9 mouse cellular contexts compared by ENCODE assay signal in the genomic region with DNA sequence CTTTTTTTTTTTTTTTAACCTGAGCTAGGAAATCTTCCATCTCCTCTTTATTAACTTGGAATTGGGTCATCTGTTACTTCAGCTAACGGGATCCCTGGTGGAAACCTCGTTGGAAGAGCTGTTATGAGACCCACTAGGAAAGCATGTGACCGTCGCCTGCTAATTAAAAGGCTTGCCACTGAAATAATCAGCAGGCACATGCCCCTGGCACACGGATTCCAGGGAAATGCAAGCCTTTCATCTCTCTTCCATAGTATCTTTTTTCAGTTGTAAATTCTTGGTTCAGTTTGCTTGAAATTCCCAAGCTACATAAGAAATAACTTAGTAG. TPM values are rescaled to one million over a fixed set of nuclear protein-coding genes. Genes with fewer than 3 reads are reported as not detected.
DNase-seq lines count a peak whose midpoint lies in the region; ATAC-seq and TF ChIP-seq lines count a peak whose summit lies in the region.
"Had no signal": no experiment of that assay in that cellular context is flagged by ENCODE, and none has a peak within 500 bp of the region (broad histone marks: within the 10 kb centered on the region; RNA-seq: fewer than 3 reads in every experiment).

No protein-coding gene starts in this region.

- H3K27ac ChIP-seq in kidney, postnatal 0 days = peak overlapping the region; percentile 82
- peak overlapping the region; percentile 59 for H3K27ac ChIP-seq in forebrain, embryonic 13.5 days
- H3K27ac ChIP-seq in limb, embryonic 14.5 days (replicated peaks; ENCODE audit: low read depth, low read length) = peak overlapping the region; percentile 90
- peak overlapping the region; percentile 94 for H3K27ac ChIP-seq in stomach, embryonic 14.5 days (ENCODE audit: low read length)

- ATAC-seq in kidney, postnatal 0 days (replicated peaks; ENCODE audit: low FRiP score, low read depth) = no peak
- peak; percentile 38; the same call in 1 of the 2 replicates for ATAC-seq in forebrain, embryonic 13.5 days
- peak; percentile 9; the same call in 1 of the 2 replicates for ATAC-seq in limb, embryonic 14.5 days (ENCODE audit: low FRiP score, low read depth)
- ATAC-seq in stomach, embryonic 14.5 days (ENCODE audit: insufficient number of reproducible peaks, insufficient read depth, low FRiP score, low read depth) = no peak

- no peak for TF ChIP-seq CTCF in kidney, postnatal 0 days (IDR thresholded peaks at IDR 0.05; ENCODE audit: low read depth)

- 28% methylated on average over 5 of the region's 5 CpGs for WGBS in kidney, postnatal 0 days
- WGBS in forebrain, embryonic 13.5 days = 9% methylated on average over 5 of the region's 5 CpGs
- WGBS in limb, embryonic 14.5 days = 4% methylated on average over 5 of the region's 5 CpGs
- WGBS in stomach, embryonic 14.5 days = 36% methylated on average over 5 of the region's 5 CpGs

- DNase-seq in kidney, postnatal 0 days (ENCODE audit: low spot score) = no peak
- DNase-seq in kidney, postnatal 14 days = no peak
- DNase-seq in limb, embryonic 14.5 days (ENCODE audit: low spot score) = no peak
- no peak for DNase-seq in Muller cell, postnatal 12 days (ENCODE audit: inconsistent ontology term)
- DNase-seq in right cerebral cortex, postnatal 36 days (ENCODE audit: low spot score in 2 of 2) = no peak
- DNase-seq: right cerebral cortex, postnatal 25 days had no signal

- H3K4me2 ChIP-seq in kidney, postnatal 0 days (ENCODE audit: low read length) = no peak overlapping the region
- H3K4me2 ChIP-seq in forebrain, embryonic 13.5 days = peak overlapping the region; percentile 7; the same call in 1 of the 2 replicates
- H3K4me2 ChIP-seq in limb, embryonic 14.5 days (replicated peaks; ENCODE audit: low read depth, low read length, severe bottlenecking) = peak overlapping the region; percentile 32; the same call in 1 of the 2 replicates
- no peak overlapping the region for H3K4me2 ChIP-seq in stomach, embryonic 14.5 days (replicated peaks; ENCODE audit: low read depth, low read length)

- no peaks in the 10 kb centered on the region for H3K36me3 ChIP-seq in kidney, postnatal 0 days (ENCODE audit: insufficient read depth, low read length)
- no peaks in the 10 kb centered on the region; the same call in 1 of the 2 replicates for H3K36me3 ChIP-seq in forebrain, embryonic 13.5 days (ENCODE audit: poor library complexity, severe bottlenecking)
- H3K36me3 ChIP-seq in limb, embryonic 14.5 days (ENCODE audit: control insufficient read depth, insufficient read depth, low read length) = peaks cover 8% of the 10 kb centered on the region
- no peaks in the 10 kb centered on the region for H3K36me3 ChIP-seq in stomach, embryonic 14.5 days (ENCODE audit: control insufficient read depth, insufficient read depth, low read length)

- H3K9me3 ChIP-seq in kidney, postnatal 0 days (replicated peaks; ENCODE audit: low read length) = no peaks in the 10 kb centered on the region
- 0 out of 2 replicates have a peak, but pooled peaks cover 6% of the 10 kb centered on the region for H3K9me3 ChIP-seq in forebrain, embryonic 13.5 days (replicated peaks)
- 0 out of 2 replicates have a peak, but pooled peaks cover 5% of the 10 kb centered on the region for H3K9me3 ChIP-seq in limb, embryonic 14.5 days (ENCODE audit: control insufficient read depth, low read length)
- peaks cover 10% of the 10 kb centered on the region; the same call in 1 of the 2 replicates for H3K9me3 ChIP-seq in stomach, embryonic 14.5 days (ENCODE audit: control insufficient read depth, low read depth, low read length)

- H3K9ac ChIP-seq in kidney, postnatal 0 days (ENCODE audit: low read depth, low read length) = no peak overlapping the region
- H3K9ac ChIP-seq in forebrain, embryonic 13.5 days = no peak overlapping the region; the same call in 1 of the 2 replicates
- H3K9ac ChIP-seq in limb, embryonic 14.5 days (ENCODE audit: low read depth, low read length, severe bottlenecking) = no peak overlapping the region
- no peak overlapping the region for H3K9ac ChIP-seq in stomach, embryonic 14.5 days (replicated peaks; ENCODE audit: low read depth, low read length)

- H3K4me3 ChIP-seq in kidney, postnatal 0 days (replicated peaks; ENCODE audit: low read depth, low read length) = no peak overlapping the region
- no peak overlapping the region for H3K4me3 ChIP-seq in forebrain, embryonic 13.5 days
- H3K4me3 ChIP-seq in limb, embryonic 14.5 days (replicated peaks; ENCODE audit: low read length) = no peak overlapping the region
- H3K4me3 ChIP-seq in stomach, embryonic 14.5 days (ENCODE audit: low read depth, low read length) = no peak overlapping the region
- H3K4me3 ChIP-seq: erythroblast, embryonic 14.5 days had no signal

- no peak for TF ChIP-seq POLR2A in limb, embryonic 14.5 days (IDR thresholded peaks at IDR 0.05; ENCODE audit: borderline replicate concordance, extremely low read depth, insufficient read depth, insufficient read length)

- peaks cover 29% of the 10 kb centered on the region for H3K4me1 ChIP-seq in kidney, postnatal 0 days (replicated peaks; ENCODE audit: insufficient read depth, low read length)
- H3K4me1 ChIP-seq in forebrain, embryonic 13.5 days = peaks cover 20% of the 10 kb centered on the region
- H3K4me1 ChIP-seq in limb, embryonic 14.5 days (ENCODE audit: control insufficient read depth, insufficient read depth, low read length) = peaks cover 61% of the 10 kb centered on the region
- H3K4me1 ChIP-seq in stomach, embryonic 14.5 days (ENCODE audit: control insufficient read depth, insufficient read depth, low read length) = peaks cover 58% of the 10 kb centered on the region

- H3K27me3 ChIP-seq in kidney, postnatal 0 days (ENCODE audit: insufficient read depth, low read length) = no peaks in the 10 kb centered on the region
- no peaks in the 10 kb centered on the region for H3K27me3 ChIP-seq in forebrain, embryonic 13.5 days
- H3K27me3 ChIP-seq in limb, embryonic 14.5 days (ENCODE audit: control insufficient read depth, insufficient read depth, low read length) = no peaks in the 10 kb centered on the region
- H3K27me3 ChIP-seq in stomach, embryonic 14.5 days (ENCODE audit: control insufficient read depth, insufficient read depth, low read length) = no peaks in the 10 kb centered on the region

RNA-seq across cellular contexts. Expression of a gene that starts 21.6 kb away (rescaled TPM):
- 16.1 and 16.7 TPM in 2 replicates for polyA plus RNA-seq in kidney, postnatal 0 days (2015; fragmentation: Nextera tagmentation; extraction: Ambion mirVana)
- polyA plus RNA-seq in forebrain, embryonic 13.5 days (2015; fragmentation: Nextera tagmentation; extraction: Ambion mirVana) = 10.5 and 11.7 TPM in 2 replicates
- polyA plus RNA-seq in limb, embryonic 14.5 days (2012; rRNA removed) = 97.3 and 99.6 TPM in 2 replicates
- polyA plus RNA-seq in limb, embryonic 14.5 days (2014; fragmentation: Nextera tagmentation; extraction: Ambion mirVana) = 60.6 and 62.4 TPM in 2 replicates
- 46.0 and 51.7 TPM in 2 replicates for polyA plus RNA-seq in stomach, embryonic 14.5 days (2014; fragmentation: Nextera tagmentation; extraction: Ambion mirVana)

Comparison
In these comparisons a context has a peak if more than half of its experiments do, and no peak if none do; other contexts are left out.
1. ATAC-seq: peak in forebrain, embryonic 13.5 days (single experiment) and limb, embryonic 14.5 days (single experiment); none in kidney, postnatal 0 days (single experiment) and stomach, embryonic 14.5 days (single experiment).
2. H3K4me2 ChIP-seq: peak in forebrain, embryonic 13.5 days (single experiment) and limb, embryonic 14.5 days (single experiment); none in kidney, postnatal 0 days (single experiment) and stomach, embryonic 14.5 days (single experiment).
3. Peak in every context shown above with its lines, with median percentiles within 50 percentile points of each other: H3K27ac ChIP-seq.